Mouse (Mus musculus) spleen, adult 12 weeks (tissue): Measurements from ENCODE around the gene Pnpla1.

Source experiments
- DNase-seq: peaks from one replicate; pipeline ENCODE4 v3.0.0; 2022; ENCODE audit warnings: low spot score

Gene Pnpla1

GRCm38 (mm10) chr17:28843665-28844064 lies 14.5 kb upstream of the Pnpla1 start:
- DNase-seq, result no peak

GRCm38 (mm10) chr17:28846974-28847617 lies 11.1 kb upstream of the Pnpla1 start:
- DNase-seq, result no peak

GRCm38 (mm10) chr17:28850511-28850910 lies 7.7 kb upstream of the Pnpla1 start:
- no peak for DNase-seq

GRCm38 (mm10) chr17:28854377-28854776 lies 3.8 kb upstream of the Pnpla1 start:
- no peak for DNase-seq

GRCm38 (mm10) chr17:28855166-28855885 lies 2.9 kb upstream of the Pnpla1 start:
- peak; percentile 52 for DNase-seq

GRCm38 (mm10) chr17:28856030-28856429 lies 2.2 kb upstream of the Pnpla1 start:
- no peak for DNase-seq

- no peak for DNase-seq
Observed at GRCm38 (mm10) chr17:28863926-28864325, 5.7 kb downstream of the Pnpla1 start.

GRCm38 (mm10) chr17:28864464-28864863 lies 6.3 kb downstream of the Pnpla1 start:
- DNase-seq, result no peak

- DNase-seq, result no peak
Observed at GRCm38 (mm10) chr17:28866921-28867320, 8.7 kb downstream of the Pnpla1 start.

- DNase-seq, result no peak
Observed at GRCm38 (mm10) chr17:28867381-28867780, 9.2 kb downstream of the Pnpla1 start.

- no peak for DNase-seq
Observed at GRCm38 (mm10) chr17:28869412-28870110, 11.3 kb downstream of the Pnpla1 start.

GRCm38 (mm10) chr17:28870435-28870834 lies 12.2 kb downstream of the Pnpla1 start:
- no peak for DNase-seq

GRCm38 (mm10) chr17:28871831-28872230 lies 13.6 kb downstream of the Pnpla1 start:
- DNase-seq, result no peak

- DNase-seq, result no peak
Observed at GRCm38 (mm10) chr17:28872322-28872721, 14.1 kb downstream of the Pnpla1 start.

GRCm38 (mm10) chr17:28874216-28874615 lies 16.0 kb downstream of the Pnpla1 start:
- no peak for DNase-seq

GRCm38 (mm10) chr17:28874825-28875224 lies 16.6 kb downstream of the Pnpla1 start:
- no peak for DNase-seq

GRCm38 (mm10) chr17:28875316-28875715 lies 17.1 kb downstream of the Pnpla1 start:
- no peak for DNase-seq

- no peak for DNase-seq
Observed at GRCm38 (mm10) chr17:28876331-28876730, 18.1 kb downstream of the Pnpla1 start.

- DNase-seq, result no peak
Observed at GRCm38 (mm10) chr17:28876821-28877220, 18.6 kb downstream of the Pnpla1 start.

GRCm38 (mm10) chr17:28879931-28880391 lies 21.8 kb downstream of the Pnpla1 start:
- DNase-seq, result peak; percentile 69

- peak; percentile 73 for DNase-seq
Observed at GRCm38 (mm10) chr17:28882316-28882715, 24.1 kb downstream of the Pnpla1 start.

- no peak for DNase-seq
Observed at GRCm38 (mm10) chr17:28882810-28883209, 24.6 kb downstream of the Pnpla1 start.

GRCm38 (mm10) chr17:28883941-28884516 lies 25.8 kb downstream of the Pnpla1 start:
- no peak for DNase-seq
